Mouse (Mus musculus) hindbrain, embryonic 15.5 days (tissue): ENCODE results near the gene Ahnak. TPM values are rescaled to one million over a fixed set of nuclear protein-coding genes. Genes with fewer than 3 reads are reported as not detected.
"Not testable (repeated sequence)": the region's sequence is repeated elsewhere in the genome, so short reads cannot be mapped to it uniquely, and the experiment has no call there.

Source experiments
- ATAC-seq: fragments of 200-750 bp; cut with Nextera tagmentation; 2 replicates; pipeline ENCODE4 v1.8.0; 2017; ENCODE audit warnings: low read depth, moderate number of reproducible peaks, moderate TSS enrichment; ENCODE audit not compliant: low FRiP score
- H3K27ac ChIP-seq: fragments of 300-500 bp; sonication (generic); replicated peaks from 2 replicates; pipeline ENCODE4 v1.5.1; 2015; ENCODE audit warnings: mild to moderate bottlenecking, inconsistent platforms
- H3K27me3 ChIP-seq: fragments of 300-500 bp; sonication (generic); 2 replicates; pipeline ENCODE4 v1.6.1; 2015; ENCODE audit warnings: control low read depth, inconsistent platforms
- H3K36me3 ChIP-seq: fragments of 300-500 bp; sonication (generic); 2 replicates; pipeline ENCODE4 v1.6.1; 2015; ENCODE audit warnings: control low read depth, inconsistent platforms
- H3K4me1 ChIP-seq: fragments of 300-500 bp; sonication (generic); replicated peaks from 2 replicates; pipeline ENCODE4 v1.6.1; 2015; ENCODE audit warnings: control low read depth, inconsistent platforms
- H3K4me2 ChIP-seq: fragments of 300-500 bp; sonication (generic); 2 replicates; pipeline ENCODE4 v1.6.1; 2015; ENCODE audit warnings: moderate library complexity, mild to moderate bottlenecking, inconsistent platforms
- H3K4me3 ChIP-seq: fragments of 300-500 bp; sonication (generic); 2 replicates; pipeline ENCODE4 v1.5.1; 2015; ENCODE audit warnings: mild to moderate bottlenecking, inconsistent platforms
- H3K9ac ChIP-seq: fragments of 300-500 bp; sonication (generic); 2 replicates; pipeline ENCODE4 v1.6.1; 2015; ENCODE audit warnings: inconsistent platforms
- H3K9me3 ChIP-seq: fragments of 300-500 bp; sonication (generic); 2 replicates; pipeline ENCODE4 v1.6.1; 2016; ENCODE audit warnings: control low read depth, inconsistent platforms
- WGBS: fragments of 180-500 bp; shearing (Covaris S2); methylation state at CpG from one replicate; pipeline ENCODE4 v1.1.7; 2015; 5-methylcytosine and 5-hydroxymethylcytosine counted together
- polyA plus RNA-seq: library from polyadenylated mRNA; unstranded; fragments of >200 nt; fragmentation: Nextera tagmentation; extraction: Ambion mirVana; gene quantifications from 2 replicates; pipeline ENCODE4 v1.2.1, GENCODE M21; 2015

Ahnak gene
- polyA plus RNA-seq, 1 experiment from 2014 or later, result 4.6 TPM

DNA sequence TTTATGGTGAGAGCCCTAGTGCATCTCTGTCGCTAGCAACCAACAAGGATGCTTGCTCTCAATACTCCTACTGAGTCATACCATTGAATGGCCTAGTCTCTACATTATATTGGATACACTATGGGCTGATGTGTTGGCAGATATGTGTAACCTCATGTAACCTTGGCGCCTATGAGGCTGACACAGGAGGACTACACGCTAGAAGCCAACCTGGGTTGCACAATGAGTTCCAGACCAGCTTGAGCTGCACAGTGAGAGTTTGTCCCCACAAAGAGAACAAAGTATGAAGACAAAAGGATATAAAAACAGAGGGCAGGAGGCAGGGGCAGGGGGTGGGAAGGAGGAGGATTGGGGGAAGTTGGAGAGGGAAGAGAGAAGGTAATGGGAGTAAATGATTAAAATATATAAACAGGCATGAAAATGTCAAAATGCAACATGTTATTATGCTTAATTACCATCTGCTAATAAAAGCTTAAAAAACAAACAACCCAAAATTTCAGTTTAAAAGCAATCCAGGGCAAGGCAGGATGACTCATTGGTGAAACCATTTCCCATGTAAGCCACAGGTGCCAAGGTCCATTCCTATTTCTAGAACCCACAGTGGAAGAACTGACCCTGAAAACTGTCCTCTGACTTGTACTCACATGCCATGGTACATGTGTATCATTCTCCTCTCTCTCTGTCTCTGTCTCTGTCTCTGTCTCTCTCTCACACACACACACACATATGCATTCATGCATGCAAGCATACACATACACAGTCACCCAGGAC lies 130.8 kb downstream of the Ahnak start:
- Histone ChIP-seq H3K9me3 (no peaks in the 10 kb centered on the region), H3K4me1 (no peaks in the 10 kb centered on the region), H3K4me2 (no peak overlapping the region), H3K27me3 (no peaks in the 10 kb centered on the region), H3K9ac (no peak overlapping the region), H3K36me3 (peaks cover 10% of the 10 kb centered on the region), H3K27ac (no peak overlapping the region), H3K4me3 (no peak overlapping the region)
- ATAC-seq, result no peak
- 97% methylated on average over 3 of the region's 3 CpGs for WGBS

DNA sequence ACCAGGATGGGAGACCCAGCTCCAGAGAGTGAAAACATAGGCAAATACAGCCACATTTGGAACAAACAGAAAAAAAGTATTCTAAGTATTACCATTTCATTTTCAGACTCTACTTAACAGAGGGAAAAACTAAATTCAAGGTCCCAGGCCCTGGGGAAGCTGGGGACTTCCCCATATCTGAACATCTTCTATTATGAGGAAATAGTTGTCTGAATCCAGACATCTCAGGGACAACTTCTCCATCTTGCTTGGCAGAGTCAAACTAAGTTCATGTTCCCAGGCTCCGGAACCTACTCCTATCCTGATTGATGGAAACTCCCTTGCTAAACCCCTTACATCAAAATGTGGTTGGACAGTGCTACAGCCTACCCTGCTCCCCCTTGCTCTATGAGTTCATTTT lies 133.3 kb downstream of the Ahnak start:
- Histone ChIP-seq H3K27ac (no peak overlapping the region), H3K4me3 (no peak overlapping the region), H3K27me3 (no peaks in the 10 kb centered on the region), H3K9me3 (no peaks in the 10 kb centered on the region), H3K4me2 (no peak overlapping the region), H3K36me3 (0 out of 2 replicates have a peak, but pooled peaks cover 2% of the 10 kb centered on the region), H3K4me1 (no peaks in the 10 kb centered on the region), H3K9ac (no peak overlapping the region)
- ATAC-seq, result no peak
- WGBS, result 97% methylated on average over 1 of the region's 1 CpGs

DNA sequence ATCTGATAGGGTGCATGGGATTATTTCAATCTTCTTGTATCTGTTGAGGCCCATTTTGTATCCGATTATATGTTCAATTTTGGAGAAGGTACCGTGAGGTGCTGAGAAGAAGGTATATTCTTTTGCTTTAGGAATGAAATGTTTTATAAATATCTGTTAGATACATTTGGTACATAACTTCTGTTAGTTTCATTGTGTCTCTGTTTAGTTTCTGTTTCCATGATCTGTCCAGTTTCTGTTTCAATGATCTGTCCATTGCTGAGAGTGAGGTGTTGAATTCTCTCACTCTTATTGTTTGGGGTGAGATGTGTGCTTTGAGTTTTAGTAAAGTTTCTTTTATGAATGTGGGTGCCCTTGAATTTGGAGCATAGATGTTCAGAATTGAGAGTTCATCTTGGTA lies 134.9 kb downstream of the Ahnak start:
- ATAC-seq, H3K36me3 ChIP-seq, H3K9ac ChIP-seq, H3K27ac ChIP-seq, H3K4me3 ChIP-seq, H3K27me3 ChIP-seq, H3K4me2 ChIP-seq, H3K9me3 ChIP-seq, H3K4me1 ChIP-seq: not testable (repeated sequence)
- WGBS, result 99% methylated on average over 2 of the region's 2 CpGs

Other genes with a start within 250 kb of the Ahnak start
- gene 1700092M07Rik, start 248.6 kb upstream of the Ahnak start, polyA plus RNA-seq, result 1.3 and 1.7 TPM in 2 replicates
- gene Stx5a, start 247.9 kb upstream of the Ahnak start, polyA plus RNA-seq, result 113 and 122 TPM in 2 replicates
- gene Nxf1, start 232.2 kb upstream of the Ahnak start, polyA plus RNA-seq, result 142 and 145 TPM in 2 replicates
- gene Tmem223, start 218.3 kb upstream of the Ahnak start, polyA plus RNA-seq, result 213 and 214 TPM in 2 replicates
- 31.6 and 33.1 TPM in 2 replicates for gene Tmem179b, start 214.8 kb upstream of the Ahnak start, polyA plus RNA-seq
- 30.5 and 32.8 TPM in 2 replicates for gene Taf6l, start 202.9 kb upstream of the Ahnak start, polyA plus RNA-seq
- 133 and 144 TPM in 2 replicates for gene Polr2g, start 190.7 kb upstream of the Ahnak start, polyA plus RNA-seq
- 7.8 and 8.6 TPM in 2 replicates for gene Zbtb3, start 186.7 kb upstream of the Ahnak start, polyA plus RNA-seq
- 56.8 and 58.6 TPM in 2 replicates for gene Ttc9c, start 170.0 kb upstream of the Ahnak start, polyA plus RNA-seq
- gene Hnrnpul2, start 169.3 kb upstream of the Ahnak start, polyA plus RNA-seq, result 5.4 and 6.5 TPM in 2 replicates
- not detected in 2 replicates for gene AC129217.1, start 159.5 kb upstream of the Ahnak start, polyA plus RNA-seq
- 101 and 104 TPM in 2 replicates for gene Bscl2, start 151.8 kb upstream of the Ahnak start, polyA plus RNA-seq
- gene Gng3, start 150.1 kb upstream of the Ahnak start, polyA plus RNA-seq, result 450 and 460 TPM in 2 replicates
- 0.61 and 0.92 TPM in 2 replicates for gene Lrrn4cl, start 138.5 kb upstream of the Ahnak start, polyA plus RNA-seq
- gene Ubxn1, start 117.8 kb upstream of the Ahnak start, polyA plus RNA-seq, result 141 and 145 TPM in 2 replicates
- gene Uqcc3, start 108.4 kb upstream of the Ahnak start, polyA plus RNA-seq, result 60.2 and 61.5 TPM in 2 replicates
- gene Lbhd1, start 105.6 kb upstream of the Ahnak start, polyA plus RNA-seq, result 43.0 and 45.2 TPM in 2 replicates
- not detected in 2 replicates for gene Gm49403, start 105.4 kb upstream of the Ahnak start, polyA plus RNA-seq
- gene 1810009A15Rik, start 100.4 kb upstream of the Ahnak start, polyA plus RNA-seq, result 45.3 and 51.6 TPM in 2 replicates
- not detected in 2 replicates for gene Gm49416, start 100.4 kb upstream of the Ahnak start, polyA plus RNA-seq
- gene Ints5, start 96.3 kb upstream of the Ahnak start, polyA plus RNA-seq, result 33.0 and 35.3 TPM in 2 replicates
- gene Ganab, start 91.2 kb upstream of the Ahnak start, polyA plus RNA-seq, result 83.0 and 84.9 TPM in 2 replicates
- gene B3gat3, start 68.9 kb upstream of the Ahnak start, polyA plus RNA-seq, result 94.3 and 98.1 TPM in 2 replicates
- 2.7 and 3.1 TPM in 2 replicates for gene Rom1, start 59.9 kb upstream of the Ahnak start, polyA plus RNA-seq
- gene Eml3, start 59.7 kb upstream of the Ahnak start, polyA plus RNA-seq, result 9.9 and 12.8 TPM in 2 replicates
- gene Mta2, start 47.4 kb upstream of the Ahnak start, polyA plus RNA-seq, result 103 and 109 TPM in 2 replicates
- gene Tut1, start 35.4 kb upstream of the Ahnak start, polyA plus RNA-seq, result 24.9 and 25.4 TPM in 2 replicates
- gene Eef1g, start 22.2 kb upstream of the Ahnak start, polyA plus RNA-seq, result 289 TPM in 2 replicates
- gene Scgb1a1, start 98.7 kb downstream of the Ahnak start, polyA plus RNA-seq, result not detected in 2 replicates
- gene Asrgl1, start 146.4 kb downstream of the Ahnak start, polyA plus RNA-seq, result 25.1 and 28.2 TPM in 2 replicates